Mouse (Mus musculus) cerebellum, adult 9-11 months (tissue): ENCODE results near the gene Klc1.
"Not testable (repeated sequence)": the region's sequence is repeated elsewhere in the genome, so short reads cannot be mapped to it uniquely, and the experiment has no call there.

Experiments used
- DNase-seq: peaks from one replicate; pipeline ENCODE4 v3.0.0; 2022

Klc1 gene

GRCm38 (mm10) chr12:111758381-111759175, at the start of gene Klc1:
TSS of gene Klc1 (plus strand) at chr12:111758849.
- peak; percentile 85 for DNase-seq

- no peak for DNase-seq
Measured at GRCm38 (mm10) chr12:111710091-111710490, 48.6 kb upstream of the Klc1 start.

GRCm38 (mm10) chr12:111712476-111712875, 46.2 kb upstream of the Klc1 start:
- peak; percentile 53 for DNase-seq

GRCm38 (mm10) chr12:111713004-111713651, 45.5 kb upstream of the Klc1 start, which contains the start of the genes Bag5 and Apopt1:
TSS of gene Bag5 (minus strand) at chr12:111713257.
TSS of gene Apopt1 (plus strand) at chr12:111713261.
- DNase-seq = peak; percentile 92

- DNase-seq = not testable (repeated sequence)
Measured at GRCm38 (mm10) chr12:111713880-111714279, 44.8 kb upstream of the Klc1 start.

- no peak for DNase-seq
Measured at GRCm38 (mm10) chr12:111716505-111716904, 42.1 kb upstream of the Klc1 start.

- peak; percentile 82 for DNase-seq
Measured at GRCm38 (mm10) chr12:111718656-111719055, 40.0 kb upstream of the Klc1 start.

- DNase-seq = no peak
Measured at GRCm38 (mm10) chr12:111720222-111720621, 38.4 kb upstream of the Klc1 start.

GRCm38 (mm10) chr12:111722654-111723053, 36.0 kb upstream of the Klc1 start:
- peak; percentile 64 for DNase-seq

- DNase-seq = peak; percentile 91
Measured at GRCm38 (mm10) chr12:111724638-111725337, 33.9 kb upstream of the Klc1 start.

GRCm38 (mm10) chr12:111725338-111726121, 33.1 kb upstream of the Klc1 start:
- DNase-seq = no peak

GRCm38 (mm10) chr12:111726122-111726463, 32.6 kb upstream of the Klc1 start:
- no peak for DNase-seq

- no peak for DNase-seq
Measured at GRCm38 (mm10) chr12:111727956-111728355, 30.7 kb upstream of the Klc1 start.

GRCm38 (mm10) chr12:111731822-111732807, 26.5 kb upstream of the Klc1 start:
- DNase-seq = peak; percentile 93

GRCm38 (mm10) chr12:111732921-111733320, 25.7 kb upstream of the Klc1 start:
- DNase-seq = peak; percentile 66

GRCm38 (mm10) chr12:111734912-111735311, 23.7 kb upstream of the Klc1 start:
- no peak for DNase-seq

GRCm38 (mm10) chr12:111736676-111737075, 22.0 kb upstream of the Klc1 start:
- not testable (repeated sequence) for DNase-seq

GRCm38 (mm10) chr12:111737370-111737769, 21.3 kb upstream of the Klc1 start:
- no peak for DNase-seq

- DNase-seq = peak; percentile 68
Measured at GRCm38 (mm10) chr12:111738754-111739153, 19.9 kb upstream of the Klc1 start.

- DNase-seq = no peak
Measured at GRCm38 (mm10) chr12:111741338-111741737, 17.3 kb upstream of the Klc1 start.

GRCm38 (mm10) chr12:111743419-111743818, 15.2 kb upstream of the Klc1 start:
- no peak for DNase-seq
